Mouse (Mus musculus): ENCODE measurements at regions not wholly inside any gene's neighbourhood (a gene's known extent, or its start where the extent isn't known, plus 50 kb on each side); places are given as distances from the start of the nearest gene placed in this dataset.

GRCm38 (mm10) chr3:134104625-134105024, 131.7 kb upstream of the Cxxc4 start:
- Histone ChIP-seq H3K79me3 (ENCODE audit: low read depth) (no peaks in the 10 kb centered on the region), H3K27me3 (ENCODE audit: control insufficient read depth, insufficient read depth, insufficient read length) (no peaks in the 10 kb centered on the region), H3K79me2 (ENCODE audit: control insufficient read depth, insufficient read depth) (no peaks in the 10 kb centered on the region), H3K36me3 (ENCODE audit: control insufficient read depth, insufficient read depth) (no peaks in the 10 kb centered on the region), H3K4me3 (ENCODE audit: insufficient read depth, poor library complexity, severe bottlenecking) (no peak overlapping the region), H3ac (ENCODE audit: control insufficient read depth, insufficient read length, low read depth) (no peak overlapping the region)
- no peak for TF ChIP-seq FOSL1 (IDR thresholded peaks at IDR 0.05; ENCODE audit: insufficient read depth, low read length, poor library complexity, severe bottlenecking)
- no peak for TF ChIP-seq MYOG (IDR thresholded peaks at IDR 0.05; ENCODE audit: control insufficient read depth, extremely low read depth, insufficient read length)
- TF ChIP-seq MYOD1 (IDR thresholded peaks at IDR 0.05; ENCODE audit: control insufficient read depth, insufficient read length, low read depth), result no peak
- TF ChIP-seq USF1 (IDR thresholded peaks at IDR 0.05; ENCODE audit: low read depth), result no peak
- no peak for TF ChIP-seq CTCF (IDR thresholded peaks at IDR 0.05; ENCODE audit: control insufficient read depth, insufficient read depth, insufficient read length)
- no peak for TF ChIP-seq MAX (IDR thresholded peaks at IDR 0.05)
- TF ChIP-seq CEBPB (IDR thresholded peaks at IDR 0.05; ENCODE audit: low read depth), result no peak

GRCm38 (mm10) chr3:134105112-134105511, 131.2 kb upstream of the Cxxc4 start:
- H3K27me3 ChIP-seq (ENCODE audit: control insufficient read depth, insufficient read depth, insufficient read length), result no peaks in the 10 kb centered on the region
- TF ChIP-seq CTCF (IDR thresholded peaks at IDR 0.05; ENCODE audit: control insufficient read depth, insufficient read depth, insufficient read length) (no peak), USF1 (IDR thresholded peaks at IDR 0.05; ENCODE audit: low read depth) (no peak), MAX (IDR thresholded peaks at IDR 0.05) (no peak), FOSL1 (IDR thresholded peaks at IDR 0.05; ENCODE audit: insufficient read depth, low read length, poor library complexity, severe bottlenecking) (no peak), MYOD1 (IDR thresholded peaks at IDR 0.05; ENCODE audit: control insufficient read depth, insufficient read length, low read depth) (no peak), MYOG (IDR thresholded peaks at IDR 0.05; ENCODE audit: control insufficient read depth, extremely low read depth, insufficient read length) (no peak), CEBPB (IDR thresholded peaks at IDR 0.05; ENCODE audit: low read depth) (no peak)
- H3K36me3 ChIP-seq (ENCODE audit: control insufficient read depth, insufficient read depth), result no peaks in the 10 kb centered on the region
- no peaks in the 10 kb centered on the region for H3K79me2 ChIP-seq (ENCODE audit: control insufficient read depth, insufficient read depth)
- H3K4me3 ChIP-seq (ENCODE audit: insufficient read depth, poor library complexity, severe bottlenecking), result no peak overlapping the region
- H3K79me3 ChIP-seq (ENCODE audit: low read depth), result no peaks in the 10 kb centered on the region
- no peak overlapping the region for H3ac ChIP-seq (ENCODE audit: control insufficient read depth, insufficient read length, low read depth)

- no peaks in the 10 kb centered on the region for H3K79me2 ChIP-seq (ENCODE audit: control insufficient read depth, insufficient read depth)
- H3K4me3 ChIP-seq (ENCODE audit: insufficient read depth, poor library complexity, severe bottlenecking), result no peak overlapping the region
- H3K79me3 ChIP-seq (ENCODE audit: low read depth), result no peaks in the 10 kb centered on the region
- TF ChIP-seq MAX (IDR thresholded peaks at IDR 0.05), result no peak
- no peak for TF ChIP-seq CTCF (IDR thresholded peaks at IDR 0.05; ENCODE audit: control insufficient read depth, insufficient read depth, insufficient read length)
- no peak for TF ChIP-seq MYOG (IDR thresholded peaks at IDR 0.05; ENCODE audit: control insufficient read depth, extremely low read depth, insufficient read length)
- no peaks in the 10 kb centered on the region for H3K36me3 ChIP-seq (ENCODE audit: control insufficient read depth, insufficient read depth)
- H3K27me3 ChIP-seq (ENCODE audit: control insufficient read depth, insufficient read depth, insufficient read length), result no peaks in the 10 kb centered on the region
- H3ac ChIP-seq (ENCODE audit: control insufficient read depth, insufficient read length, low read depth), result no peak overlapping the region
Measured at GRCm38 (mm10) chr3:134105567-134105966, 130.7 kb upstream of the Cxxc4 start.

GRCm38 (mm10) chr3:134114501-134114900, 121.8 kb upstream of the Cxxc4 start:
- Histone ChIP-seq H3ac (ENCODE audit: control insufficient read depth, insufficient read length, low read depth) (no peak overlapping the region), H3K79me3 (ENCODE audit: low read depth) (no peaks in the 10 kb centered on the region), H3K36me3 (ENCODE audit: control insufficient read depth, insufficient read depth) (no peaks in the 10 kb centered on the region), H3K79me2 (ENCODE audit: control insufficient read depth, insufficient read depth) (no peaks in the 10 kb centered on the region), H3K27me3 (ENCODE audit: control insufficient read depth, insufficient read depth, insufficient read length) (no peaks in the 10 kb centered on the region), H3K4me3 (ENCODE audit: insufficient read depth, poor library complexity, severe bottlenecking) (no peak overlapping the region)
- no peak for TF ChIP-seq USF1 (IDR thresholded peaks at IDR 0.05; ENCODE audit: low read depth)
- TF ChIP-seq CTCF (IDR thresholded peaks at IDR 0.05; ENCODE audit: control insufficient read depth, insufficient read depth, insufficient read length), result no peak
- no peak for TF ChIP-seq FOSL1 (IDR thresholded peaks at IDR 0.05; ENCODE audit: insufficient read depth, low read length, poor library complexity, severe bottlenecking)
- no peak for TF ChIP-seq CEBPB (IDR thresholded peaks at IDR 0.05; ENCODE audit: low read depth)
- TF ChIP-seq MYOD1 (IDR thresholded peaks at IDR 0.05; ENCODE audit: control insufficient read depth, insufficient read length, low read depth), result no peak
- TF ChIP-seq MYOG (IDR thresholded peaks at IDR 0.05; ENCODE audit: control insufficient read depth, extremely low read depth, insufficient read length), result no peak
- TF ChIP-seq MAX (IDR thresholded peaks at IDR 0.05), result no peak

GRCm38 (mm10) chr3:134115007-134115406, 121.3 kb upstream of the Cxxc4 start:
- Histone ChIP-seq H3K36me3 (ENCODE audit: control insufficient read depth, insufficient read depth) (no peaks in the 10 kb centered on the region), H3K27me3 (ENCODE audit: control insufficient read depth, insufficient read depth, insufficient read length) (no peaks in the 10 kb centered on the region), H3K79me2 (ENCODE audit: control insufficient read depth, insufficient read depth) (no peaks in the 10 kb centered on the region), H3ac (ENCODE audit: control insufficient read depth, insufficient read length, low read depth) (no peak overlapping the region), H3K4me3 (ENCODE audit: insufficient read depth, poor library complexity, severe bottlenecking) (no peak overlapping the region), H3K79me3 (ENCODE audit: low read depth) (no peaks in the 10 kb centered on the region)
- TF ChIP-seq FOSL1 (IDR thresholded peaks at IDR 0.05; ENCODE audit: insufficient read depth, low read length, poor library complexity, severe bottlenecking) (no peak), MYOG (IDR thresholded peaks at IDR 0.05; ENCODE audit: control insufficient read depth, extremely low read depth, insufficient read length) (no peak), CEBPB (IDR thresholded peaks at IDR 0.05; ENCODE audit: low read depth) (no peak), USF1 (IDR thresholded peaks at IDR 0.05; ENCODE audit: low read depth) (no peak), MAX (IDR thresholded peaks at IDR 0.05) (no peak), MYOD1 (IDR thresholded peaks at IDR 0.05; ENCODE audit: control insufficient read depth, insufficient read length, low read depth) (no peak), CTCF (IDR thresholded peaks at IDR 0.05; ENCODE audit: control insufficient read depth, insufficient read depth, insufficient read length) (no peak)

- Histone ChIP-seq H3K79me3 (ENCODE audit: low read depth) (no peaks in the 10 kb centered on the region), H3K4me3 (ENCODE audit: insufficient read depth, poor library complexity, severe bottlenecking) (no peak overlapping the region), H3K36me3 (ENCODE audit: control insufficient read depth, insufficient read depth) (no peaks in the 10 kb centered on the region), H3ac (ENCODE audit: control insufficient read depth, insufficient read length, low read depth) (no peak overlapping the region), H3K79me2 (ENCODE audit: control insufficient read depth, insufficient read depth) (no peaks in the 10 kb centered on the region), H3K27me3 (ENCODE audit: control insufficient read depth, insufficient read depth, insufficient read length) (no peaks in the 10 kb centered on the region)
- TF ChIP-seq CTCF (IDR thresholded peaks at IDR 0.05; ENCODE audit: control insufficient read depth, insufficient read depth, insufficient read length) (no peak), CEBPB (IDR thresholded peaks at IDR 0.05; ENCODE audit: low read depth) (no peak), USF1 (IDR thresholded peaks at IDR 0.05; ENCODE audit: low read depth) (no peak), MYOD1 (IDR thresholded peaks at IDR 0.05; ENCODE audit: control insufficient read depth, insufficient read length, low read depth) (no peak), MAX (IDR thresholded peaks at IDR 0.05) (no peak), FOSL1 (IDR thresholded peaks at IDR 0.05; ENCODE audit: insufficient read depth, low read length, poor library complexity, severe bottlenecking) (no peak), MYOG (IDR thresholded peaks at IDR 0.05; ENCODE audit: control insufficient read depth, extremely low read depth, insufficient read length) (no peak)
Measured at GRCm38 (mm10) chr3:134118898-134119297, 117.4 kb upstream of the Cxxc4 start.
